Mouse (Mus musculus): ENCODE data around the gene Usp9x. TPM values are rescaled to one million over a fixed set of nuclear protein-coding genes. Genes with fewer than 3 reads are reported as not detected.
A peak's percentile ranks its signal among the peaks of the same experiment; 100 is the strongest.

The Usp9x gene
- polyA plus RNA-seq (2012), result 5.4 and 8.4 TPM in 2 replicates

DNA sequence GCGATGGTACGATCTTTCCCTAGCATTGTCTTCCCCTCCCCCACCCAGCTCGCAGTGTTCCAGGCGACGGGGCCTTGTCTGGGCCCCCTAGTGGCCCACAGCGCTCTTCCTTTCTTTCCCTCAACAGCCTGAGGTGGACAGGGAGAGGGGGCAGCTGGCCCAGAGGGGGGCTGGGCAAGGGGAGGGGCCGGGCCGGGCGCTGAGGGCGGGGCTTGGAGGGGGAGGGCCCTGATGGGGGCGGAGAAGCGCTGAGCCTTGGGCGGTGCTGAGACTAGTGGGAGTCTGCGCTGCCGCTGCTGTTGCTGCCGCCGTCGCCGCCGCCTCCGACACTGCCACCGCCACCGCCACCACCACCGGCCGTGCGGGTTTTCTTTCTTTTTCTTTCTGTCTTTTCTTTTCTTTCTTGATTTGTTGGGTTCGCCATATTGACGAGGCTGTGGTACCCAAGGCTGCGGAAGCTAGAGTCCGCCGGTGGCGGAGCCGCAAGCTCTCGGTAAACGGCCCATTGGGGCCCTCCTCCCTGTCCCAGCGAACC lies at the start of gene Usp9x:
Gene Usp9x, plus strand, starts transcription at position 258 of the 535 bp plus-strand sequence.
- no peak for TF ChIP-seq GATA1 (IDR thresholded peaks at IDR 0.05; ENCODE audit: low read length)

GRCm38 (mm10) chrX:13022547-13023310 lies 48.6 kb upstream of the Usp9x start:
- TF ChIP-seq GATA1 (IDR thresholded peaks at IDR 0.05; ENCODE audit: low read length), result no peak

DNA sequence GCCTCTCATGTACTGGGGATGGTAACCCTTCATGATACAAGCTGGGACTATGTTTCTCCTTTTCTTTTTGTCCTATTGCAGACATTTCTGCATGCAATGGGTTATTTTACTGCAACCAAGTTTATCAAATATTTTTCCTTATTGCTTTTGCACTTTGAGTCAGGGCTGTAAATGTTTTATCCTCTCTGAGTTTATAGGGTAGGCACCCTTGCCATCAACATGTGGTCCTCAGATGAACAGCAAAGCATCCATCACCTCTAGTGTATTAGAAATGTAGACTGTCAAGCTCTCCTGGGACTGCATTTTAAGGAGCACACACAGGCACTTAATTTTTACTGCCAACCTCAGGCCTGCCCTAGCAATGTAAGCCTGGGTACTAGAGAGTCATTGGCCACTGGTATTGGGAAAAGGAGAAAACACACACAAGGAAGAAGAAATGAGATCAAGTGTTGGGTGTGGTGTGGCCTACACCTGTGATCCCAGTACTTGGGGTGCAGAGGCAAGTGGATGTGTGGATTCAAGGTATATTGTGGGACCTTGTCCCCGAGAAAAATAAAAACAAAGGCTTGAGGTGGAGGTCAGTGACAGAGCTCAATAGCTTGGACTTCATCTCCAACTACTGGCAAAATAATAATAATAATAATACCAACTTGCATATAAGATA lies 46.6 kb upstream of the Usp9x start:
- no peak for TF ChIP-seq GATA1 (IDR thresholded peaks at IDR 0.05; ENCODE audit: low read length)

GRCm38 (mm10) chrX:13025286-13025685 lies 46.0 kb upstream of the Usp9x start:
- no peak for TF ChIP-seq GATA1 (IDR thresholded peaks at IDR 0.05; ENCODE audit: low read length)

- TF ChIP-seq GATA1 (IDR thresholded peaks at IDR 0.05; ENCODE audit: low read length), result no peak
These were observed 43.1 kb upstream of the Usp9x start for GRCm38 (mm10) chrX:13028156-13028555.

DNA sequence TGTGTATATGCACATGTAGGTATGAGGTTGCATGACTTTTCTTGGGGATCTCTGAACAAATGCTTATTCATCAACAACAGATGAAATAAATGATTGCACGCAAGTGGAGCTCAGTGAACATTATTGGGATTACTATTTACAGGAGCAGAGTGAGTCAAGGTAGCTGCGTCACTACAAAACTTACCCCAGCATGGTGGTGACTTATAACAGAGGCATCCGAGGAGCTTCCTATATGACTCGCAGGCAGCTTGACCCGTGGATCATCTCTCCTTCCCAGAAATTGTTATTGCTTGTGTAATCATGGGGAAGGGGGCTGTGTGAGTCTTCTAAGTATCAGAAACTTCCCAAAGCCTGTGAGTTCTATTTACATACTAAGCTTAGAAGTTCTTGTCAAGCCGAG lies 41.3 kb upstream of the Usp9x start:
- TF ChIP-seq GATA1 (IDR thresholded peaks at IDR 0.05; ENCODE audit: low read length), result no peak

- TF ChIP-seq GATA1 (IDR thresholded peaks at IDR 0.05; ENCODE audit: low read length), result no peak
These were observed 34.2 kb upstream of the Usp9x start for GRCm38 (mm10) chrX:13037085-13037484.

DNA sequence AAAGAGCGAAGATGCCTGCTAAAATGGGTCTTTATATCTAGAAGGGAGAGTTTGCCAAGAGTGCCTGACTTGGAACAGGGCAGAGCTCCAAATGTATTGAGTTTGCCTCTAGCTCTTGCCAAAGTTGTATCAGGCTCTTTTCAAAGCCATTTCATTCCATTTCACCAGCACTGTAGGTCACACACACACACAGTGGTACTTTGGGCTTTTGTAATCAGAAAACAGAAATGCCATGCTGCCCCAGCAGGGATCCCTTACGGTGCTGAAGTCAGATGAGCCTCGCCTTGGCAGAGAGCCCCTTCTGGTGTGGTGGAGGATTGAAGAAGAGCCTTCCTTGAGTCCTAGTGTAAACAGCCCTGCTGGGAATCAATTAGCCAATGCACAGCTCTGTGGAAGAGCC lies 32.1 kb upstream of the Usp9x start:
- no peak for TF ChIP-seq GATA1 (IDR thresholded peaks at IDR 0.05; ENCODE audit: low read length)

DNA sequence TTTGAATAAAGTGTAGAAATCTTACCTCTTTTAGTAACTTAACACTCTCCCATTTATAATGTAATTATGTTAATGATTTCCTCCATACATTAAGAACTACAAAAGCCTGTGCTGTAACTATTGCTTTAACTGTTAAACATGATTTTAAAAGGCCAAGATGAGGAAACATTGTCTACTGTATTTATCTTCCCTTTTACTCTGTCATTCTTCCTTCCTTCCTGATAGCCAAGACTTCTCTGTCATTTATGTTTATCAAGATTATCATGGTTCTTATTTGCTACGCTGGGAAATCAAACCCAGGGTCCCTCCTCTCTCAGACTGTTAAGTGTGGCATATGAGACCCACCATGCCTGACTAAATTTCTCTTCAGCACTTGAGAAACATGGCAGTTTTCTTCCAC lies 30.9 kb upstream of the Usp9x start:
- TF ChIP-seq GATA1 (IDR thresholded peaks at IDR 0.05; ENCODE audit: low read length), result no peak

DNA sequence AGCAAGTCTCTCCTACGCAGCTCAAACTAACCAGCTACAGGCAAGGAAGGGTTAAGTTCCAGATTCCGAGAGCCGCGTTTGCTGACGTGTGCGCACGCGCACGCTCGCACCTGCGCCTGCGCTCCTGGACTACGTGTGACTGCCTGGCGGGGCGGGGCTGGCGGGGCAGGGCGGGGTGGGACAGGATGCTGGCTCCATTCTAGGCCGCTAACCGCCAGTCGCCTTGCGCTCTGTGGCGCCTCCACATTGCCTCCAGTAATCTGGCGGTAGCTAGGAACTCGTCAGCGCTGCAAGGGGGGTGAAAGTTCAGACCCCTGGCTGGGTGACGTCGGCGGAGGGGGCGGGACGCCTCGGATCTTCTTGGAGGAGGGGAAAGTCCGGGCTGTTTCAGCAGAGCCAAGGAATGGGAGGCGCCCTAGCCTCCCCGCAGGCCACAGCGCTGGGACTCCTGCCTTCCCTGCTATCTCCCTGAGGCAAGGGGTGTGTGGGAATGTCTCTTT lies 29.6 kb upstream of the Usp9x start:
- TF ChIP-seq GATA1 (IDR thresholded peaks at IDR 0.05; ENCODE audit: low read length), result no peak

DNA sequence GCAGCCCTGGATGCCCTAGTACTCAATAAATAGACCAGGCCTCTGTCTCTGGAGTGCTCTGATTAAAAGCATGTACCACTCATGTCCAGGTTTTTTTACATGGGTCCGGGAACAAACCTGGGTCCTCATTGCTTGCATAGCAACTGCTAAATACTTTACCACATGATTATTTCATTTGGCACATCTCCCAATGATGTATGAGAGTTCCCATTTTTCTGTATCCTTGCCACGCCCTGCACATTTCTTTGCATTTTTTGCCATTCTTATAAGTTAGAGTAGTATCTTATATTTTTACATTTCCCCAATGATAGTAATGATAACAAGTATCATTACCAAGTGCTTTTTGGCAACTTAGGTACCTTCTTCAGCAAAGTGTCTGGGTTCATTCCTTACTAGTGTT lies 27.5 kb upstream of the Usp9x start:
- no peak for TF ChIP-seq GATA1 (IDR thresholded peaks at IDR 0.05; ENCODE audit: low read length)

- no peak for TF ChIP-seq GATA1 (IDR thresholded peaks at IDR 0.05; ENCODE audit: low read length)
These were observed 26.6 kb upstream of the Usp9x start for GRCm38 (mm10) chrX:13044666-13045065.

DNA sequence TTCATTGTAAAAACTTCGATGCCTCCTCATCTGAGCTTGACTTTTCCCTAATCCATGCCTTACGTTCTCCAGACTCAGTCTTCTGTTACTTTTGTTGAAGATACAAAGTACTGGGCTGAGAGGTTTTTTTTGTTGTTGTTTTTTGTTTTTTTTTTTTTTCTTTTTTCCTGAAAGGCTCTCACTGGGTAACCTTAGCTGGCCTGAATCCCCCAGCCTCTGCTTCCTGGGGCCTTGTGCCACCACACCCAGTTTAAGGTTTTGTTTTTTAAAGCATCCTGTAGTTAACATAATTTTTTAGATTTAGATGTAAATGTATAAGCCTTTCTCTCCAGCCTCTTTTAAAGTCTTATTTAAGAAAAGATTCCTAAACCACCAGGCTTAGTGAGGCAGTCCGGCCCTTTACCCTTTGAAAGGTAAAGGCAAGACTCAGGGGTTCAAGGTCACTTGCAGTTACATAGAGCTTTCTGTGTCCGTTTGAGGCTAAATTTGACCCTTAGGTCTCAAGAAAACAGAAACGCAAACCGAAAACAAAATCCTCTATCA lies 24.3 kb upstream of the Usp9x start:
- TF ChIP-seq GATA1 (IDR thresholded peaks at IDR 0.05; ENCODE audit: low read length), result no peak

DNA sequence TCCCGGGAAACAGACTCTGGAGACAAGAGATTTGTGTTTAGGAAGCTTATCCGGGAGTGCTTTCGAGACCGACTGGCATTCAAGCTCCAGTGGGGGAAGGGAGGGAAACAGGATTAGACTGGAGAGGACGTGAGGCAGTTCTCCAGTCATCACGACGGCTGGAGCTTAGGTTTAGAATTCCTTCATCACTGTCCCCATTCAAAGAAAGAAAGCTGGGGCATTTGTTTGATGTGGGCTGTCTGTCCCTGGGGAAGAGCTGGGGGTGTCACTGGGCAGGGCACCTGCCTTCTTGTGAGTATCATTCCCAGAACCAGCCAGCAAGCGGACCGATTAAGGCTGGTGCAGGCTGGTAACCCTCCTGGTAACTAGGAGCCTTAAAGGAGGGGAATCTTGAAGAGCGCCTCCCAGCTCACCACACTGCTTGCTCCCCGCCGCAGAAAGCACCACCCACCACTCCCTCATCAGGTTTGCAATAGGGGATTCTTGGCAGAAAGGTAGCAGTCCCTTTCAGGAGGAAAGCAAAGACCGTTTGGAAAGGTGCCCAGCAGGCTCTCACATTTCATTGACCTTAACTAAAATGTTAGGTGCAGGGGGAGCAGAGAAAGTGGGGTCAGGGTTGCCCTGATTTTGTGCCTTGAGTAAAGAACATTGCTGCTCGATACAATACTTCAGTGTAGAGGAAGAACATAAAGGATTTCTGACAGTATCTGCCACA lies 23.5 kb upstream of the Usp9x start:
- no peak for TF ChIP-seq GATA1 (IDR thresholded peaks at IDR 0.05; ENCODE audit: low read length)

DNA sequence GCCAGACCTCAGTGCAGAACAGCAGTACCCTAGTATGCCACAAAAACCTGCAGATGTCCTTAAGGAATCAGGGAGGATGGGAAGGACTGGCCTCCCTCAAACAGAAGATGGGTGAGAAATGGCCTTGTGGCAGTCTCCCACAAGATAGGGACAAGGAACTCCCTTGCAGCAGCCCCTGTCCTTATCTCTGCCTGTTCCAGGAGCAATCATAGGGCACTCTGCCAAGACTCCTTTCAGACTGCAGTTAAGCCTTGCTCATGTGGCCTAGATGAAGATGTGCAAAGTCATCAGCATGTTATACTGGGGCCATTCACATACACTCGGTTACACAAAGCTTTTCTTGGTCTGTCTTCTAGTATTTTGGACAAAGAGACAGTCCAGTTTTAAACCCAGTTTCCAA lies 16.7 kb upstream of the Usp9x start:
- peak; percentile 69 for TF ChIP-seq GATA1 (IDR thresholded peaks at IDR 0.05; ENCODE audit: low read length)

DNA sequence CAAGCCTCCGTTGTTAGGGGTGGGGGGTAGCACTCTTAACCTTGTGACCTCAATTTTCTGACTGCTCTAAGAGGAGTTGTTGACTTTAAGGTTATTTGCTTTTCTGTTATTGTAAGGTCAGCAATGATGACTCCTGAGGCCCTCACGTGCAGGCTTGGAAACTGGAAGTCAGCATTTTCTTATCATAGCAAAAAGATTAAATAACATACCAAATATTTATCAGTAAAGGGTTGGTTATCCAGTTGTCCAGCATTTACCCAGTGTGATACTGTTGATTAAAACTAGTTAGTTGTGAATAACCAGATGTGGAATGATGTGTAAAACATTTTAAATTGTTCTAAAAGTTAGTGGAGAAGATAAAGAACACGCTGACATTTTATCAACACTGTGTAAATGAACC lies 9.3 kb upstream of the Usp9x start:
- TF ChIP-seq GATA1 (IDR thresholded peaks at IDR 0.05; ENCODE audit: low read length), result no peak

All from G1E-ER4 (cell line).